Mouse (Mus musculus) adrenal gland, postnatal 4 days (tissue): ENCODE results near the gene Atf6. TPM values are rescaled to one million over a fixed set of nuclear protein-coding genes. Genes with fewer than 3 reads are reported as not detected.

ENCODE experiments used
- DNase-seq, 2 experiments: peaks; one replicate each; pipeline ENCODE4 v3.0.0; 2021 to 2022; ENCODE audit warnings: low spot score in 2 of 2, mixed read lengths in 2 of 2
- total RNA-seq, 2 experiments: library from RNA; stranded (reverse); gene quantifications; 2 replicates each; pipeline ENCODE4 v1.2.3; 2021

Gene Atf6
- total RNA-seq, 2 experiments from 2014 or later: 28.1 to 30.4 TPM

DNA sequence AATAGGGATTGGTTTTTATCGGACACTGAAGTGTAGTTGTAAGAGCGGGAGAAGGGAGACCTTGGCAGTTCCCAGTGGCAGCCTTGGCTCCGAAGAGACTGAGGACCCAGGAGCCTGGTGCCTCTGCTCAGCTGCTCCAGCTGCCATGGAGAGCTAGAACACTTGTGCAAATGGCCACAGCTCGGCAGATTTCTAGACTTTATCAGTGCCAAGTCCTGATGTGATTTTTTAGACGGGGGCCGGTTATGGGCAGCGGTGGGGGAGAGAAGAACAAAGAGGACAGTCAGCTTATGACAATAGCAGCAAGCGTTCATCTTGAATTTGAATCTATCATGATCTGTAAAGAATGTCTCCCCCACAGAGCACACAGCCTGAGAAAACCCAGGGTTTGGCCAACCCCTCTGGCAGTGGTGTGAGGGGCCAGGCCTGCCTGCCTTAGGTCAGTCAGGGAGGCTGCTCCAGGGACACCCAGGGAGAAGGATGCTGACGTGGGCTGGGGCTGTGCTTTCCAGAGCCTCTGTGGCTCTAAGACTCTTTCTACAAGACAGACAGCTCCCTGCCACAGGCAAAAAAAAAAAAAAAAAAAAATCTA lies 193.3 kb downstream of the Atf6 start:
- no peak for DNase-seq

DNA sequence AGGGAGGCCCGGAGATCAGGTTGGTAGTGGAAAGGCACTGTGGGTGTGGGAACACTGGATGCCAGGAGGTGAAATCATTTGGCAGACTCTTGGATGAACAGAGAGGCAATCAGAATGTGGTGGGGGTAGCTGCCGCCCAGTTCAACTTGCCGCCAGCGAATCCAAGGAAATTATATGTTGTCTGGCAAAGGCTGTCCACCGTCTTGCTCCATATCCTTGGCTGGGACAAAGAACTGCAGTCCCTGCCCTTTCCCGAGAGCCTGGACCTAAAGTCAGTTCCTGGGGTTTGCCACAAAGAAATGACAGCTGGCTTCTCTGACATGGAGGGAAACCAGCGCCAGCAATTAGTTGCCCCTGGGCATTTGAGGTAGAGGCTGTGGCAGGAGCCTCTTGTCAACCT lies 202.4 kb downstream of the Atf6 start:
- no peak for DNase-seq

DNA sequence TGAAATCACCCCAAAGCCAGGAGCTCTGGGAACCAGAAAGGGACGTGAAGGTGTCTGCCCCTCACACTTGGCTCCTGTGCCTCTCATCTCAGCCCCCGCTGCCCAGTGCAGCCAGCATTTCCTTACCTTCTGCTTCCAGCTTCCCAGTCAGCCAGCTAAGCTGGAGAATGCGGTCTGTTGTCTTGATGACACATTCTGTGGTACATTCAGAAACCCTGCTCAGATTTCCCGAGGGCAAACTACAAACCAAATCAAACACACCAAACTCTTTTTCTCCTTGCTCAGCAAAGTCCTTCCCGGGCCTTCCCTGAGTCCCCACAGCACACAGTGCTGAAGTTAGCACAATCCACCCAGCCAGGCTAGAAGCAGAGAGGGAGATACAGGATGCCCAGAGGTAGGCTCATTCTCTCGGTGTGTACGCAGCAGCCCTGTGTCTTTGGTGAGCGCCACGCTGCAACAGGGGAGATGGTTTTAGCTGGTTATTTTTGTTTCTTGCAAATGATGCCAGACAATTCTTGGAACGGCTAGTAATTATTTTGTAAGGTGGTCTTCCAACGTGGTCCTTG lies 202.9 kb downstream of the Atf6 start:
- DNase-seq: no peak

DNA sequence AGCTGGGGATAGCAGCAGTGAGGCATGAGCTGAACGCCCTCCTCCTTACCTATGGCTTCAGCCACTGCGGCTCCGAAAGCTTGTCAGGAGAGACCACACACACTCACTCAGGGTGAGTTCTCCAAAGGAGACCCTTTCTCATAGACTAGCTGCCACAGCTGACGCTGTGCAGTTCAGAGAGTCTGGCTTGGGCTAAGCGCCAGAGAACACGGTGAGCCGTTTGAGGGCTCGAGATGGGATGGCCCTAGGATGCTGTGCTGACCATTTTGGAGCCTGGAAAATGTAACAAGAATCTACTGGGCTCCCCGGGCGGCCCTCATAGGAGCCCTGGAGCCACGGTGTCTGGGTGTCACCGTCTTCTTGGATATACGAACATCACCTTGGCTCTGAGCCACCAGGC lies 208.3 kb downstream of the Atf6 start:
- DNase-seq: no peak

DNA sequence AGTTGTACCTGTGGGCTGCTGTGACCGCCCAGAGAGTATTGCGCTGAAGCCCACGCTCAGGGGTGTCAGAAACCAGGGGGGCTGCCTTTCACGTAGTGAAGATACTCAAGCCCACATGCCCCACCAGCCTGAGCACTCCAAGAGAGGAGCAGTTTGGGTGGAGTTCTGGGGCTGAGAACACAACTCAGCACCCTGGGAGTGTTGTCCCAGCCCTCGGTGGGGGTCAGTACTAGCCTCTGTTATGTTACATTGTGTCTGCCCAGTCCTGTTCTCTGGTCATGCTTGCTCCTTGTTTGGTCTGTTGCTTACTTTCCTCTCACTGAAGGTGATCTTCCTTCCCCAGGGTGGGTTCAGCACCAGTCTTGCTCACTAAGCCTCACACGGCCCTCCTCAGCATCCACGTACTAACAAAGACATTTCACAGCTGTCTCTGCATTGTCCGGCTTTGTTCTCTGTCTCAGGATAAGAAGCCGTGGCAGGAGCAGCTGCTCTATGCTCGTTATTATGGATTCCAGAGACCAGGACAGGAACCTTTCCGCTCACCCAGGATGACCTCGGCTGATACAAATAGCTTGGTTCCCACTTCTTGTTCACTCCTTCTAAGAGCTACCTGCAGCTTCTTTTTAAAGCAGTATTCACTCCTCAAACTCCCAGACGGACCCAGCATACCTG lies 209.8 kb downstream of the Atf6 start:
- DNase-seq: no peak

DNA sequence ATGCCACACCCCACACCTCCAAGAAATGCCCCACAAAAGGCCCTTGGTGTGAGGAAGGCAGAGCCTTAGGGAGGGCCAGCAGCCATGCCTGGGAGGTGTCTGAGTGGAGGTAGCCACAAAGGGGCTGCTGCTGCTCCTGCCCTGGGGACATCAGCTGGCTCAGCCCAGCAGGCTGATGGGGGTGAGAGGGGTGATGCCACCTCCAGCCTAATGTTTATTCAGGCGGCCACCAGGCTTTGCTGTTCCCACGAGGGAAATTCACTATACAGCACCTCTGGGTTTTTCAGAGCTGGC lies 210.4 kb downstream of the Atf6 start:
- no peak for DNase-seq

DNA sequence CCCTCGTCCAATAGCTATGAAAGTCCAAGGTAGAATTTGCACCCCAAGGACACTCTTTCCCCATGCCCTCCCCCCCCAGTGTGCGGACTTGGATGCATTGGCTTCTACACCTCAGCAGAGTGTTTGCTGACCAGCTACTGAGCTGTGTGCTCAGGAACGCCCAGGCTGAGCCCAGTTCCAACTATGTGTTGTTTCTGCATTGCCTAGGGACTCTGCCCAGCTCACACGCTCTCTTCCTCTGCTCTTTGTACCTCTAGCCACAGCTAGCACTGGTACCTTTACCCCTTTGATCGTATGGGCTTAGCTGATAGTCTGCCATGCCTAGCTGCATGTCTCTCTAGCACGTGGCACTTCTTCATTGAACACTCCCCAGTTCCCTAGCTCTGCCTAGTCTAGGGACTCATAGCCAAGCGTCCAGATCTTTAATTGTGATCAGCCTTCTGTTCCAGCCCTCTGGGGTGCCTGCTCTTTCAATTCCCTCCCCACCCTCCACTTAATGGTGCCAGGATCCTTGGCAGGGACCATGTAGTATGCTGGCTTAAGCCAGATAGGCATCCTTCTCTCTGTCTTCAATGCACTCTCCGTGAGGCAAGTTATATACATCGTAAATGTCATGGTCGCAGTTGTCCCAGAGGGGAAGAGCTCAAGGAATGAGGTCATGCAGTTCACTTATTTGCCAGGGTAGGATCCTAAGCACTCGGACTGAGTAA lies 210.9 kb downstream of the Atf6 start:
- no peak for DNase-seq

DNA sequence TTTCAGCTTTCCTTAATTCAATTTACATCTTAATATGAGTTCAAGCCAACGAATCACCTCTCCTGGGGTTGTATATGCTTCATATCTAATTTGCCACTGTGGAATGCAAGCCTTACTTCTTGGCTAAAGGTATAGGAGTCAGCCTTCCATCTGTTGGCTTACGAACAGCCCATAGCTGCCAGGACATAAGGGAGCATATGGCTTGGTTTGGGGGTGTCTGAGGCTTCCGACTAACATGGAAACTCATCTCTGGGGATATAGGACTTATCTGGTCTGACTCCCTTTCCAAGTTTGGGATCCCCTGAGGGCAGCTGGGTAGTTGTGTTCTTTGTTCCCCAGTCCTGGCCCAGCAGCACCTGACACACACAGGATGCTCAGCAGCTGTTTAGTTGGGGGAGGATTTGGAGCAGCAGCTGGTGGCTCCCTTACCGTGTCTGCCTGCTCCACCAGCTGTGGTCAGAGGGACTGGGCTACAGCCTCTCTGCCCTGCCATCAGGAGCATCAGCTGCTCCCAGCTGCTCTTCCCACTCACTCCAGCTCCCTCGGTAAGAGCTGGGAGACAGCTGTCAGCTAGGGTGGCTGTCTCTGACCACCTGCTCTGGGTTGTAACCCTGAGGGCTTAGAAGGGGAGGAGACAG lies 212.2 kb downstream of the Atf6 start:
- no peak for DNase-seq

Other genes with a start within 250 kb of the Atf6 start
- gene Olfml2b, start 223.2 kb downstream of the Atf6 start, total RNA-seq: 10 to 100 TPM; 22.9 to 28.6 TPM
- gene Gm26620, start 17.3 kb upstream of the Atf6 start, total RNA-seq: 1 to 10 TPM; 1.1 to 1.7 TPM
- 10 to 100 TPM; 24.1 to 26.4 TPM for gene Dusp12, start 17.8 kb upstream of the Atf6 start, total RNA-seq
- not detected for gene Fcrlb, start 45.2 kb upstream of the Atf6 start, total RNA-seq
- 1 to 10 TPM in 1 of 2 experiments, under 1 TPM in 1; 0.64 to 1.0 TPM for gene Fcrla, start 59.8 kb upstream of the Atf6 start, total RNA-seq
- 10 to 100 TPM in 1 of 2 experiments, 1 to 10 TPM in 1; 7.0 to 11.3 TPM for gene Fcgr2b, start 108.8 kb upstream of the Atf6 start, total RNA-seq
- 1 to 10 TPM; 1.8 to 2.1 TPM for gene Fcgr4, start 151.1 kb upstream of the Atf6 start, total RNA-seq
- gene Fcgr3, start 197.2 kb upstream of the Atf6 start, total RNA-seq: 10 to 100 TPM; 13.8 to 15.7 TPM
- gene Cfap126, start 246.1 kb upstream of the Atf6 start, total RNA-seq: 1 to 10 TPM; 2.1 to 2.7 TPM